Mouse (Mus musculus) intestine, postnatal 0 days (tissue): ENCODE data around the gene Siglec1. TPM values are rescaled to one million over a fixed set of nuclear protein-coding genes. Genes with fewer than 3 reads are reported as not detected.

Experiments
- ATAC-seq: fragments of 200-750 bp; cut with Nextera tagmentation; 2 replicates; pipeline ENCODE4 v1.8.0; 2017; ENCODE audit warnings: mild to moderate bottlenecking, moderate TSS enrichment, moderate library complexity
- H3K27ac ChIP-seq: fragments of 300-500 bp; sonication (generic); 2 replicates; pipeline ENCODE4 v1.5.1; 2014; ENCODE audit warnings: mild to moderate bottlenecking, low read depth, low read length, moderate library complexity
- H3K27me3 ChIP-seq: fragments of 300-500 bp; sonication (generic); replicated peaks from 2 replicates; pipeline ENCODE4 v1.6.1; 2014; ENCODE audit warnings: low read length, mixed read lengths; ENCODE audit not compliant: control insufficient read depth, insufficient read depth
- H3K36me3 ChIP-seq: fragments of 300-500 bp; sonication (generic); 2 replicates; pipeline ENCODE4 v1.6.1; 2014; ENCODE audit warnings: mild to moderate bottlenecking, moderate library complexity; ENCODE audit not compliant: control insufficient read depth, insufficient read depth
- H3K4me1 ChIP-seq: fragments of 300-500 bp; sonication (generic); replicated peaks from 2 replicates; pipeline ENCODE4 v1.6.1; 2014; ENCODE audit warnings: antibody characterized with exemption, low read length, mixed read lengths; ENCODE audit not compliant: control insufficient read depth, insufficient read depth
- H3K4me2 ChIP-seq: fragments of 300-500 bp; sonication (generic); replicated peaks from 2 replicates; pipeline ENCODE4 v1.6.1; 2014; ENCODE audit warnings: low read depth, mild to moderate bottlenecking, moderate library complexity
- H3K4me3 ChIP-seq: fragments of 300-500 bp; sonication (generic); 2 replicates; pipeline ENCODE4 v1.5.1; 2014; ENCODE audit warnings: low read depth, low read length
- H3K9ac ChIP-seq: fragments of 300-500 bp; sonication (generic); 2 replicates; pipeline ENCODE4 v1.6.1; 2014; ENCODE audit warnings: mild to moderate bottlenecking, low read depth, low read length
- H3K9me3 ChIP-seq: fragments of 300-500 bp; sonication (generic); 2 replicates; pipeline ENCODE4 v1.6.1; 2016; ENCODE audit warnings: mixed run types; ENCODE audit not compliant: control insufficient read depth
- CTCF ChIP-seq: sonication (generic); IDR thresholded peaks from 2 replicates; pipeline ENCODE4 v1.5.1; 2016; ENCODE audit warnings: low read depth, mild to moderate bottlenecking, control low read depth, antibody characterized with exemption, moderate library complexity
- WGBS: fragments of 180-500 bp; shearing (Covaris S2); extraction: QIAGEN DNeasy Blood & Tissue Kit; methylation state at CpG from one replicate; pipeline ENCODE4 v1.1.7; 2014; 5-methylcytosine and 5-hydroxymethylcytosine counted together
- polyA plus RNA-seq: library from polyadenylated mRNA; unstranded; fragments of >200 nt; fragmentation: Nextera tagmentation; extraction: Ambion mirVana; gene quantifications from 2 replicates; pipeline ENCODE4 v1.2.1, GENCODE M21; 2015

The Siglec1 gene
- polyA plus RNA-seq, 1 experiment from 2014 or later: 0.20 TPM

DNA sequence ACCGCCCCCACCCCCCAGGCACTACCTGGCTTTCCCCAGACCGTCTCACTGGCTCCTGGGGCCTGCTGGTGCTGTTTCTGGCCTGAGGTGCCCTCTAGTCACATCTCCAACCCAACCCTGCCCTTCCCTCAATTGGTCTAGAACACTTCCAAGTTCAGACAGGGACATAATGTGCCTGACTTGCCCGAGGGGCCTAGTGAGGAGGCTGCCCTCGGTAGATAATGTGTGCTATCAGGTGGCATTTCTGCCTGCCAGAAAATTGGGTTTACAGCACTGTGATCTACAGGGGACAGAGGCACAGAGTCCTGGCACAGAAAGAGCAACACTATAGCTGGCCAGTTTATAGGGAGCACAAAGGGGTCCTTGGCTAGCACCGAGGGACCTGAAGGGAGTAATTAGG lies 34.5 kb downstream of the Siglec1 start:
- 54% methylated on average over 5 of the region's 5 CpGs for WGBS
- ATAC-seq: no peak
- Histone ChIP-seq H3K36me3 (no peaks in the 10 kb centered on the region), H3K4me3 (no peak overlapping the region), H3K9ac (no peak overlapping the region), H3K27ac (no peak overlapping the region), H3K4me2 (no peak overlapping the region), H3K9me3 (no peaks in the 10 kb centered on the region), H3K4me1 (no peaks in the 10 kb centered on the region), H3K27me3 (peaks cover 36% of the 10 kb centered on the region)
- no peak for TF ChIP-seq CTCF

DNA sequence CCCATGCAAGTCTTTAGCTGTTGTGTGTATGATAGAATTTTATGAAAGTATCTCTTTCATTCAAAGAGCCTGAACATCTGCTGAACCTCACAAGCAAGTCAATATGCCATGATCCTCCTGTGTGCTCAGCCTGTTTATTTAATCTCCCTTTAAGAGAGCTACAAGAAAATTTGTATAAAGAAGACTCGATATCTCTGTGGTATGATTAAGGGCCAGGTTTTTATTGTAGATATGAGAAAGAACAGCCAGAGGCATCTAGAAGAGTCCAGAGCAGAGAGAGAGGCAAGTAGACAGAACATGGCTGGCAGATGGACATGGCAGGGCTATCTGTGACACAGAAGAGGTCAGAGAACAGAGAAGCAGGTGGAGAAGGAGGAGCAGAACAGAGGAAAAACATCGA lies 40.5 kb downstream of the Siglec1 start:
- Histone ChIP-seq H3K9ac (no peak overlapping the region), H3K27ac (no peak overlapping the region), H3K9me3 (no peaks in the 10 kb centered on the region), H3K4me3 (no peak overlapping the region), H3K4me1 (peaks cover 7% of the 10 kb centered on the region; the same call in 1 of the 2 replicates), H3K36me3 (no peaks in the 10 kb centered on the region), H3K4me2 (no peak overlapping the region), H3K27me3 (peaks cover 19% of the 10 kb centered on the region)
- no peak for TF ChIP-seq CTCF
- no peak for ATAC-seq
- WGBS: 70% methylated on average over 2 of the region's 2 CpGs

DNA sequence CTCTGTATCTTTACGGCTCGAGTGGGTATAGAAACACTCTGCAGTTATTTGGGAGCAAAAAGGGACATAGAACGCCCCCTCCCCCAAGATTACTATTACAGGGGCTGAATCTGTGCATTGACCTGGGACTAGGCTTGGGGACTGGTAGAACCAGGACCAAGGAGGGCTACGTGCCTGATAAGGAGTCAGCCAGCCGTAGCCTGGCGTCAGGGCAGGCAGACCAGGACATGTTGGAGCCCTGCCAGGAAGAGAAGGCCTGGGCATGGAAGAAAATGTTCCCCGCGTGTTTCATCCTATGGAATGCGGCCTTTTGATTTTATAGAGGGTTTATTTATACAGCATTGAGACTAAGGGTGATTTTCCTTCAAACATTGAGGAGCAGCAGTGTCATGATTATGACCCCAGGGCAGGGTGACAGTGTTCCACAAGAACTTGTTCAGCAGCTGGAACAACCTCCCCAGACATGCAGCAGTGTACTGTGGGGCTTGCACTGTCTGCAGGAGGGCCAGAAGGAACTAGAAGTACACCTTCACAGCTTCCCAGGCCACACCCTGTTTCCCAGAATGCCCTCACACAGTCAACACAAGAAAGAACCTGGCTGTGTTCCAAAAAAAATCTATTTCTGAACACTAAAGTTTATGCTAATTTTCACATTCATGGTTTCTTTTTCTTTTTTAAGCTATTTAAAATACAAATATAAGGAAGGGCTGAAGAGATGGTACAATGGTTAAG lies 41.4 kb downstream of the Siglec1 start:
- Histone ChIP-seq H3K27me3 (peaks cover 27% of the 10 kb centered on the region), H3K36me3 (no peaks in the 10 kb centered on the region), H3K4me3 (no peak overlapping the region), H3K9ac (no peak overlapping the region), H3K4me1 (peaks cover 7% of the 10 kb centered on the region; the same call in 1 of the 2 replicates), H3K9me3 (no peaks in the 10 kb centered on the region), H3K4me2 (0 out of 2 replicates have a peak overlapping the region, but pooled peaks have one; percentile 18), H3K27ac (no peak overlapping the region)
- WGBS: 52% methylated on average over 9 of the region's 9 CpGs
- TF ChIP-seq CTCF: no peak
- ATAC-seq: peak; percentile 72

DNA sequence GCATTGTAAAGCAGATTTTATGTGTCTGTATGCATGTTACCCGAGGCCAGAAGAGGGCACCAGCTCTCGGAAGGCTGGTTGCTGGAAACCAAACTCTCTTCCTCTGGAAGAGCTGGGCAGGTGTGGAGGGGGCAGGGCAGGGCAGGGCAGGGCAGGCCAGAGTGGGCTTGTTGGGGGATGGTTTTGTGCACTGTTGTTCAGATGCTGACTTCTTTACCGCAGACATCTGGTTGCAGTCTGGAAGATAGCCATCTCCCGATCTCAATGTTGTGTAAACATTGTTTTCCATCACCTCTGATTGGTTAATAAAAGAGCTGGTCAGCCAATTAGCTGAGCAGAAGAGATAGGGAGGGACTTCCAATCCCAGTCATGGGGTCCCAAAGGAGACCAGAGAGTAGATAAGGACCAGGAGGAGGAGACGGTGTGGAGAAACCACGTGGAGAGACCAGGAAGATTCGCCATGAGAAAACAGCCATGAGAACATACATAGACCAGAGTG lies 42.2 kb downstream of the Siglec1 start:
- no peaks in the 10 kb centered on the region for H3K9me3 ChIP-seq
- H3K4me3 ChIP-seq: no peak overlapping the region
- no peak for ATAC-seq
- H3K4me2 ChIP-seq: peak overlapping the region; percentile 18; the same call in 1 of the 2 replicates
- H3K27ac ChIP-seq: no peak overlapping the region
- H3K36me3 ChIP-seq: no peaks in the 10 kb centered on the region
- peak; percentile 57 for TF ChIP-seq CTCF
- 10% methylated on average over 7 of the region's 7 CpGs for WGBS
- peaks cover 35% of the 10 kb centered on the region for H3K27me3 ChIP-seq
- H3K9ac ChIP-seq: no peak overlapping the region
- peaks cover 7% of the 10 kb centered on the region; the same call in 1 of the 2 replicates for H3K4me1 ChIP-seq

DNA sequence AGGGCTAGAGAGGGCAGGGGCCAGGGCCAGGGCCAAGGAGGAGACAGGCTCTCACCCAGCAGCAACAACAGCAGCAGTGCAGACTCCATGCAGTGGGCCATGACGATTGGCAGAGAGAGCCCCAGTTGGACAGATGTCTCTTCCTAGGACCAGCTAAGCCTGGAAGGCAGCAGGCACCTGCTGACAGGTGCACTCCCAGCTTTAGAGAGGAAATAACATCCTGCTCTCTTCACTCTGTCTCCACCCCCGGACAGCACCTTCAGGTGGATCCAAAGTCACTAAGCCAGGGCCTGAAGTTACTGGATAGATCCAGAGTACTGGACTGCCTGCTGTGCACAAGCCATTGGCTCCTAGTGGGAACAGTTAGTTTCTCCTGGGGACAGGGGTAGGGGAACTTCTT lies 43.6 kb downstream of the Siglec1 start, which contains the start of gene Gfra4:
Gfra4 (minus strand) TSS at position 101 of the 400 bp plus-strand sequence.
- H3K9me3 ChIP-seq: no peaks in the 10 kb centered on the region
- peaks cover 35% of the 10 kb centered on the region for H3K27me3 ChIP-seq
- peaks cover 7% of the 10 kb centered on the region; the same call in 1 of the 2 replicates for H3K4me1 ChIP-seq
- no peak for ATAC-seq
- no peak within 1 kb of the TSS for H3K9ac ChIP-seq
- no peak within 1 kb of the TSS for H3K4me2 ChIP-seq
- 78% methylated on average over 2 of the region's 2 CpGs for WGBS
- no peak within 1 kb of the TSS for H3K27ac ChIP-seq
- H3K36me3 ChIP-seq: no peaks in the 10 kb centered on the region
- H3K4me3 ChIP-seq: no peak within 1 kb of the TSS
- no peak for TF ChIP-seq CTCF
